Mouse (Mus musculus) erythroblast, embryonic 14.5 days (primary cell): ENCODE results near the gene Gm29644. TPM values are rescaled to one million over a fixed set of nuclear protein-coding genes. Genes with fewer than 3 reads are reported as not detected.
"Not testable (repeated sequence)": the region's sequence is repeated elsewhere in the genome, so short reads cannot be mapped to it uniquely, and the experiment has no call there.

ENCODE experiments used
- H3K27me3 ChIP-seq: 2 replicates; pipeline ENCODE4 v1.6.1; 2012; ENCODE audit warnings: inconsistent platforms; ENCODE audit not compliant: control insufficient read depth
- H3K36me3 ChIP-seq: 2 replicates; pipeline ENCODE4 v1.6.1; 2012; ENCODE audit warnings: mild to moderate bottlenecking, inconsistent platforms; ENCODE audit not compliant: control insufficient read depth
- H3K4me1 ChIP-seq: 2 replicates; pipeline ENCODE4 v1.6.1; 2012; ENCODE audit warnings: inconsistent platforms; ENCODE audit not compliant: control insufficient read depth
- H3K4me3 ChIP-seq: replicated peaks from 2 replicates; pipeline ENCODE3; 2012; ENCODE audit warnings: moderate library complexity, mild to moderate bottlenecking, inconsistent platforms
- H3K9me3 ChIP-seq: 2 replicates; pipeline ENCODE4 v1.6.1; 2012; ENCODE audit warnings: low read length, inconsistent platforms, mixed read lengths; ENCODE audit not compliant: control insufficient read depth
- polyA plus RNA-seq: library from polyadenylated mRNA; stranded (reverse); fragments of >175 nt; gene quantifications from 2 replicates; pipeline ENCODE4 v1.2.3, GENCODE M21; 2012

The Gm29644 gene
- polyA plus RNA-seq, result not detected in 2 replicates

DNA sequence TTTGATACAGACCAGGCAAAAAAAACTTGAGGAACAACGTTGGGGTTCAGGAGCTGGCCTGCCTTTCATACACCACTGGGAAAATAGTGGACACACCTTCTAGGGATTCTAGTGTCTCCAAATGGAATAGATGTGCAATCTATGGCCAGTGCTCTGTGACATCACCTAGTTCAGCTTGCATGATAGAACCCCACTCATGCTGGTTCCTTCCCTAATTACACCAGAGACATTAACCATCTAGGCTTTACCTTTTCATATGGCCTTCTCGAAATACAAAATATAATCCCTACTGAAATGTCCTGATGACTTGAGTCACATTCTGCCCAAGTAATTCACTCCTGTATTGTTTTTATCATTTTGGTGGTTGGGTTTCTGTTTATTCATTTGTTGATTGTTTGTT is at the start of gene Gm29644, which contains the start of gene Gm29423:
Gm29644 (minus strand) TSS at position 157 of the 400 bp plus-strand sequence.
Gm29423 (minus strand) TSS at position 101 of the 400 bp plus-strand sequence.
- not testable (repeated sequence) for H3K4me3 ChIP-seq

GRCm38 (mm10) chrY:70273542-70273941 is 29.6 kb downstream of the Gm29644 start, which contains the start of gene Gm21118:
TSS of gene Gm21118 (minus strand) at chrY:70273642.
- H3K9me3 ChIP-seq, H3K27me3 ChIP-seq, H3K36me3 ChIP-seq, H3K4me1 ChIP-seq, H3K4me3 ChIP-seq: not testable (repeated sequence)

More for the DNA sequence above, at the start of gene Gm29644, which contains the start of gene Gm29423:
- H3K9me3 ChIP-seq, H3K36me3 ChIP-seq, H3K27me3 ChIP-seq, H3K4me1 ChIP-seq: not testable (repeated sequence)

Other genes starting within 250 kb of the Gm29644 start
- not detected in 2 replicates for gene Gm21118, start 29.7 kb downstream of the Gm29644 start, polyA plus RNA-seq
- not detected in 2 replicates for gene Gm29423, start 56 bp downstream of the Gm29644 start, polyA plus RNA-seq
- gene Gm20888, start 138.5 kb upstream of the Gm29644 start, polyA plus RNA-seq, result not detected in 2 replicates